Mouse (Mus musculus) T-helper 1 cell (primary cell): Measurements from ENCODE around the gene Gstp1.
"Not testable (repeated sequence)": the region's sequence is repeated elsewhere in the genome, so short reads cannot be mapped to it uniquely, and the experiment has no call there.

ENCODE experiments used
- in situ Hi-C: fragments of 300-600 bp; cut with MboI, MseI; formaldehyde crosslinking; loops from one replicate; pipeline ENCODE4 v1.15.1; 2025; ENCODE audit warnings: high pct_unique_total_duplicates

Gstp1 gene

DNA sequence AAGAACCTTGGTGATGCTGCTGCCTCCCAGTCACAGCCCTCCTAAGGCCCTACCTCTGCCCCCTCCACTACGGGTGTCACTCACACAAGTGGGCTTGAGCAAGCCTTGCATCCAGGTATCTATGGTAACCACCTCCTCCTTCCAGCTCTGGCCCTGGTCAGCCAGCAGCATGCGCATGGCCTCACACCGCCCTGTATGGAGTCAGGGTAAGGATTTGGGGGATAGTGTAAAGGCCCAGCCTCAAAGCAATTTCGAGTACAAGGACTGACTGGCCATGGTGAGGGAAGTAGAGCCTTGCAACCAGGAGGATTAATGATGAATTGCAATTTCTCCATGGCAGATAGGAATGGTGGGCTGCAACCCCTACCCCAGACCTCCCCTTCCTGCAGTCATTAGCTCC is 3.7 kb upstream of the Gstp1 start:
- in situ Hi-C loops: not testable (repeated sequence)

DNA sequence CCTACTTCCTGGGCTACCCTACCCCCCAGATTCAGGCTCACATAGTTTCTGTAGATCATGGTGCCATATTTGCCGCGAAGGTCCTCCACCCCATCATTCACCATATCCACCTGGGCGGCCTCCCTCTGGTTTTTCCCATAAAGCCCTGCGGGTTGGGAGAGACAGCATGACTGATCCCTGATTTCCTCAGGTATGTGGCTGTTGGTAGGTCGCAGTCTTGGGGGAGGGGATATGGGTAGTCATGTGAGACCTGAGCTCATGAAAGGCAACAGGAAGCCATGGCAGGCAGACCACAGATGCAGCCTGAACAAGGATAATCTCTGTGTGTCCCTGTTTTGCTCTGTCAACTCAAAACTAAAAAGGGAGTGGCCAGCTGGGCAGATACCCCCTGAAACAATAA is 3.2 kb upstream of the Gstp1 start:
- in situ Hi-C loops: not testable (repeated sequence)

DNA sequence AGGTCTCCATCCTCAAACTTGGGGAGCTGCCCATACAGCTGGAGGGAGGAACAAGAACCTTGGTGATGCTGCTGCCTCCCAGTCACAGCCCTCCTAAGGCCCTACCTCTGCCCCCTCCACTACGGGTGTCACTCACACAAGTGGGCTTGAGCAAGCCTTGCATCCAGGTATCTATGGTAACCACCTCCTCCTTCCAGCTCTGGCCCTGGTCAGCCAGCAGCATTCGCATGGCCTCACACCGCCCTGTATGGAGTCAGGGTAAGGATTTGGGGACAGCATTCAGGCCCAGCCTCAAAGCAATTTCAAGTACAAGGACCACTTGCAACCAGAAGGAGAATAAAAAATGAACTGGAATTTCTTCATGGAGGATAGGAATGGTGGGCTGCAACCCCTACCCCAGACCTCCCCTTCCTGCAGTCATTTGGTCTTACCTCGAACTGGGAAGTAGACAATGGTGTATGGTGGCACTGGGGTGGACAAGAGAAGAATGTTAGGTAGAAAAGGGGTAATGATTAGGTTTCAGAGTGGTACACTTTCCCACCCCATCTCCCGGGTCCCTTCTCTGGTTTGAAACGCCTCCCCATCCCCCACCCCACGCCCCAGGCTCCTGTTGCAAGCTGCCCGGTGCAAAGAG is 514 bp downstream of the Gstp1 start:
- in situ Hi-C loops: not testable (repeated sequence)

DNA sequence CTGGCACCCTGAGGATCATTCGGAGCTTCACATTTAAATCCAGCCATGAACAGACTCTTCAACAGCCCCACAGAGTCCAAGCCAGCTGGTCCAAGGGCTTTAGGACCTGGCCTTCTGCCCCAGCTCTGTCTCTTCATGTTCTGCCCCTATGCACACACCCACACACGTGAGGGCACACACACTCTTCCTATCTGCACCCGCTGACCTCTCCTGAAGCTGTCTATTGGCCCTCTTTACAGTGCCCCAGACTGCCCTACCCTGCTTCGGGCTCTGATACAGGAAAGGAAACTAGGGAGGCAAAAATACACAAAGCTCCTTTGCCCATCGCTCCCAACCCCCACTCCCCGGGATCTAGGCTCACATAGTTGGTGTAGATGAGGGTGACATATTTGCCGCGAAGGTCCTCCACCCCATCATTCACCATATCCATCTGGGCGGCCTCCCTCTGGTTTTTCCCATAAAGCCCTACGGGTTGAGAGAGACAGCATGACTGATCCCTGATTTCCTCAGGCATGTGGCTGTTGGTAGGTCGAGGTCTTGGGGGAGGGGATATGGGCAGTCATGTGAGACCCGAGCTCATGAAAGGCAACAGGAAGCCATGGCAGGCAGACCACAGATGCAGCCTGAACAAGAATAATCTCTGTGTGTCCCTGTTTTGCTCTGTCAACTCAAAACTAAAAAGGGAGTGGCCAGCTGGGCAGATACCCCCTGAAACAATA is 1.3 kb downstream of the Gstp1 start:
- in situ Hi-C loops: no loop called here

DNA sequence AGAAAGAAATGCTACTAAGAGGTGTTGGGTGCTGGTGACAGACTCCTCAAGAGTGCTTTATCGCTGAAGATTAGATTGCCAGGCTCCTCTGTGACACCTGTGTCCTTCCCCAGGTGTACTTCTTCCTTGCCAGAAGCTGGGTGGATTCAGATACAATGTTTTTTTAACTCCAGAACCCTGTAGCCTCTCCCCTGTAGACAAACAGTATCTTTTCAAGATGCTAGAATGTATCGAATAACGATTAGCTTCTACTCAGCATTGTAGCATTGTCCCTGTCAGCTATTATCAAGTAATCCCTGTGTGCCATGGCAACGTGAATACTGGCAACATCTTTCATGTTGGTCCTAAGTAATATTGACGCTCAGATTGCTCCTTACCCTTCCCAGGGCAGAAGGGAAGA is 4.0 kb downstream of the Gstp1 start:
- in situ Hi-C loops: no loop called here

DNA sequence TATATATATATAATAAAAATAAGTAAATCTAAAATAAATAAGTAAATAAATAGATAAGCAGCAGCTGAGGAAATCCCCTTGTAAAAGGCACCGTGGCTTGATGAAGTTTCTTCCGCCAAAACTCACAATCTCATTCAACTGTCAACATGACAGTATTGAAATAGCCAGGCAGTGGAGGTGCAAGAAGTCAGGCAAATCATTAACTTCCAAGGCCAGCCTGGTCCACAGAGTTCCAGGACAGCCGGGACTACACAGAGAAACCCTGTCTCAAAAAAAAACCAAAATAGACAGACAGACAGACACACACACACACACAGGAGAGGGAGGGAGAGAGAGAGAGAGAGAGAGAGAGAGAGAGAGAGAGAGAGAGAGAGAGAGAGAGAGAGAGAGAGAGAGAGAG is 4.5 kb downstream of the Gstp1 start:
- in situ Hi-C loops: no loop called here

DNA sequence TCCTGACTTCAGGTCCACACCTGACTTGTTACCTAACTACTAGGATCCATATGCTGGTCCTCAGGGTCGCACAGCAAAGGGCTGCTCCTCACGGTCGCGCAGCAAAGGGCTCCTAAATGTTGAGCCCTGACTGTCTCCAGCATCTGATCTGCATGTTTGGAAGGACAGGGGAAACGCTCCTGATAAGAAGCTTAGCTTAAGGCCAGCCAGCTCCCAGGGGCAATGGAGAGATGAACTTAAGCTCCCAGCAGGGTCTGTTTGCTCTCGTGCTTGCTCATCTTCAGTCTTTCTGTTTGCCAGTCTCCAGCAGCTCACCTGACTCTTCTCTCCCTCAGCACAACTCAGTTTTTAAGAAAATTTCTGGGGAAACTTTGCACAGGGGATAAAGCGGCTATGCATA is 5.1 kb downstream of the Gstp1 start:
- in situ Hi-C loops: no loop called here

DNA sequence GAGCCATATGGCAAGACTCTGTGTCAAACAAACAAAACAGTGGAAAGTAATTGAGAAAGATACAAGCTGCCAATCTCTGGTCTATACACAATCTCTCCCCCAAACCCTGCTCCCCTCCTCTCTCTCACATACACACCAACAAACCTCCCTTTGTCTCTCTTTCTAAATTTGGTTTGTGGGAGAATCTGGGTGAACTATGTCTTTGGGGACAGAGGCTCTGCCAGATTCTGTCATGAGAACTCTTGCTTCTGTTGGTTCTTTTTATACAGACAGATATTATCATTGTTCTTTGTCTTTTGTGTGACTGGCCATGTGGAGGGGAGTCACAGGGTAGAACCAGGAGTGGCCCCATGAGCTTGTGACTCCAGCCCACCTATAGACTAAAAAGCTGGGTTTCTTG is 10.2 kb downstream of the Gstp1 start:
- in situ Hi-C loops: no loop called here

DNA sequence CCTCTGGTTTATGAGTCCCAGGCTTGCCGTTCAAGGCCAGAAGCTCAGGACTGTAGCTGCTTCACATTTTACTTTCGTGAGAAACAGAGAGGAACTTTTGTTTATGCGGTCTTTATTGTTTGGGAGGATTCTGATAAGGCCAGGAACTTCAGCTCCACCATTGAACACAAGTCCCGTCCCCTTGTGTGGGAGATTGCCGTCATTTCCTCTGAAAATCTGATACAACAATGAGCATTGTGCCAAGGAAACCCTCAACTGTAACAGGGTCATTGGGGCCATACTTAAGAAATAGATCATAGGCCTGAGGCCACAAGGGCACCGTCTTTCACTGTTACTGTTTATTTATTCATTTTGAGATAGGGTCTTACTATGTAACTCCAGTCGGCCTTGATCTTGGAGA is 14.6 kb downstream of the Gstp1 start:
- in situ Hi-C loops: no loop called here

DNA sequence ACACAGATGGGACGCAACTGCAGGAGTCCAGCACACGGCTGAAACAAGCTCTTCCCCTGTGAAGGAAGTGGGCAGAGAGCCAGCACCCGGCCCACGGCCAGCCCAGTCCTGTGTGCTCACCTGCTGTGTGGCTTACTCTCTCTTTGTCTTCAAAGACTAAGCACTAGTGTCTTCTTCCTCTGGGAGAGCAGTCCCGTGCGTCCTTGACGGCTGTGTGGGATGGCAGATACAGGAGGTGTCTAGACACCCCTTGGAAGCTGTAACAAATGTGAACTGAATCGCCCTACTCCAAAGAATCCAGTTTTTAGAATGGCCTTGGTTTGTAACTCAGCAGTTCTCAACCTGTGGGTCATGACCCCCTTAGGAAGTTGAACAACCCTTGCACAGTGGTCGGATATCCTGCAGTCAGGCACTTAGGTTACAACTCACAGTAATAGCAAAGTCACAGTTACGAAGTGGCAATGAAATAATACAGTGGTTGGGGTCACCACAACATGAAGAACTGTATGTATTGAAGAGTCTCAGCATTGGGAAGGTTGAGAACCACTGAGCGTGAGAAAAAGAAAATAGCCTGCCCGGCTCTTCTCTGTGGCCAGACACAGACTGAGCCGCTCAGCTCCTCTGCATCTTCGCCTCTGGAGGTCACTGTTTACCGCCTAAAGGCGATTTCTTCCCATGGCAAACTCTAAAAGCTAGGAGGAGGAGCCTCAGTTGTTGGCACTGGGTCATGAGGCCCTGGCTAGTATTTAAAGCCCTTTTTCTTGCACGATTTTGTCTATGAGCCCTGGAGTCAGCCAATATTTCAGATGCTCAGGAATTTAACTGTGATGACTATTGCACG is 18.8 kb downstream of the Gstp1 start:
- in situ Hi-C loops: loop anchor here (5.0 kb wide), 2 partner anchors 33 to 68 kb away; no protein-coding TSS in a partner anchor

DNA sequence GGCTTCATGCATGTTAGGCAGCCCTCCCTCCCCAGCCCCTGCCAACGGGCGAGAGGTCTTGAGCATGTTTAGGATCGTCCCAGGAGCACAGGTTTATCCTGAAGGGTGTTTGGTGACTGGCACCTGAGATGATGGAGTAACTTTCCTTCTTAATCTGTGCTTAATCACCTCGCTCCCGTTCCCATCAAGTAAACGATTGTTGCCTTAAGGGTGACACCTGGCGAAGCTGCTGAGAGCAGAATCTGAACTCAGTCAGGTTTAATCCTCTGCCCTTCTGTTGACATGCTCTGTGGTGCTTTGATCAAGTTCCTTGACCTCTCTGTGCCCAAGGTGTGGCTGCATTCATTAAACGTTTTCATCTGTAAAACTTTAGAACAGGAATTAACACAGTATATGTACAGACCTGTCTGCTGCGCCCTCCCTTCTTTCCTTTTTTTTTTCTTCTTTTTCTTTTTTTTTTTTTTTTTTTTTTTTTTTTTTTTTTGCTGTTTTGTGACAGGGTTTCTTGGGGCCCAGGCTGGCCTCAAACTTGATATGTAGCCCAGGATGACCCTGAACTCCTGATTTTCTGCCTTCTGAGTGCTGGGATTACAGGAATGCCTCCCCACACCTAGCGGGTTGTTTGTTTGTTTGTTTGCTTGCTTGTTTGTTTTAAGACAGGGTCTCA is 19.7 kb downstream of the Gstp1 start:
- in situ Hi-C loops: loop anchor here (5.0 kb wide), 2 partner anchors 34 to 69 kb away; no protein-coding TSS in a partner anchor

DNA sequence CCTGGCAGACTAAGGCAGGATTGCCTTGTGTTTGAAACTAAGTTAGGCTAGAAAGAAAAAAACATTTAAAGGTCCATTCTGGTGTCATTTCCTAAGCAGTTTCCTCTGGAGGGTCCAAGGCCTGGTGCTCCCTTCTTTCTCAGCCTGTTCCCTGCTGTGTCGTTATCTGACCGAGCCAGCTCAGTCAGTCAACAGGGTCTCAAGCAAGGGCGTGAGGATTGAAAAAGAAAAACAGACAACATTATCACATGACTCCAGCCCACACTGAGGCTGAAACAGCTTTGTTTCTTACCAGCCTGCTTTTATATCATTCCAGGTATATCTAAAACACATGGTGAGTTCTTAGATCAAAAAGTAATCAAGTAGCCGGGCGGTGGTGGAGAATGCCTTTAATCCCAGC is 22.1 kb downstream of the Gstp1 start:
- in situ Hi-C loops: loop anchor here (5.0 kb wide), 2 partner anchors 37 to 72 kb away; no protein-coding TSS in a partner anchor

DNA sequence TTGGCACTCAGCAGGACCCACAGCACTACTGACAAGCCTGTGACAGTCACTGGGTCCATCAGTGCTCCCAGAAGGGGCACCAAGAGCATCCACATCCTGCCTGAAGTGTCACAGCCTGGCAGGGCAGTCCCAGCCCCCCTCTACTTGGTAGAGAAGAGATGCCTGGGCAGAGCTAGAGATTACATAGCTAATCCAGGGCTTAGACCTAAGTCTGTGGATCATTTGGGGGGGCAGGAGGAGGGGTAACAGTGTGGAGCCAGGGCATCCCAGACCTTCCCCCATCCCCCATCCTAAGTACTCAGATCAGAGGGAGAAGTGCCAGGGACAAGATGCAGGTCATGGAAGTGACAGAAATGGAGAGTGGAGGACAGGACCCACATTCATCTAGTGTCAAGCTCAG is 23.0 kb downstream of the Gstp1 start:
- in situ Hi-C loops: loop anchor here (5.0 kb wide), 2 partner anchors 37 to 72 kb away; no protein-coding TSS in a partner anchor

DNA sequence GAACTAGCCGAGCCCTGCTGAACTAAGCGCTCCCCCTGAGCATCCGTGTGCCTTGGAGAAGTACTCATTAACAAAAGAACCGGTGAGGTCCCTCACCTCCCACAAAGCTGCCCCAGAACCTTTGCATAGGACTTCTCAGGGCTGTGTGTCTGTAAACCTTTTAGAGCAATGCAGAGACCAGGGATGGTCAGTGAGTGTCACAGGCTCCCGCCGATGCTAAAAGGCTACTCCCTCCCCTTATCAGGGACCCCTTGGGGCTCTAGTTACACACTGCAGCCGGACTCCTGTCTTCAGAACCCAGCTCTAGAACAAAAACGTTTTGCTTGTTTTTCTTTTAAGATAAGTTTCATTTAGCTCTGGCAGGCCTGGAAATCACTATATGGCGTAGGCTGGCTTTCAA is 24.7 kb downstream of the Gstp1 start:
- in situ Hi-C loops: no loop called here

DNA sequence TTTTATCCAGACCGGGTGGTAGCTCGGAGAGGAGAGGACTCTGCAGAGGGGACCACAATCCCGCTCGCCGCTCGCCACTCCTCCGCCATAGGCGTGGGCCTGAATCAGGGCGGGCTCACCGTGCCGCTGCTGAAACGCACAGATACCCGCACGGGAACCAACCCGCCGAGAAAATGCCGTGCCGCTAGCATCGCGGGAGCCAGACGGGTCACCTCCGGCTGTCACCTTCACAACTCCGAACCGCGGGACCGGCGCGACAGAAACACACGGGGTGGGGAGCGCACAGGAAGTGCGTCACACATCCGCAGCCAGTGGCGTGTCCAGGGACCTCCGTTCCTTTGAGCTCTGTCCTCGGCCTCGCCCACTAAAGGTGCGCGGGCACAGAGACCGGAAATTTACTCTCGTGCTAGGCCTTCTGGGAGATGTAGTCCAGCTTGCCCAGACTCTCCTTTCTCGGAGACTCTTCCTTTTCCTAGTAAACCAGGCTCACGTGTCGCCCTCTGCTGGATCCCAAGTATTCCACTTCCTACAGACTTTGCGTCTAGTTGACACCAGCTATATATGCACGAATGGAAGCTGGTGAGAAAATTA is 25.3 kb downstream of the Gstp1 start, which contains the start of gene Ndufv1:
TSS of gene Ndufv1 (minus strand) at position 375 of the 591 bp plus-strand sequence.
- in situ Hi-C loops: no loop called here

DNA sequence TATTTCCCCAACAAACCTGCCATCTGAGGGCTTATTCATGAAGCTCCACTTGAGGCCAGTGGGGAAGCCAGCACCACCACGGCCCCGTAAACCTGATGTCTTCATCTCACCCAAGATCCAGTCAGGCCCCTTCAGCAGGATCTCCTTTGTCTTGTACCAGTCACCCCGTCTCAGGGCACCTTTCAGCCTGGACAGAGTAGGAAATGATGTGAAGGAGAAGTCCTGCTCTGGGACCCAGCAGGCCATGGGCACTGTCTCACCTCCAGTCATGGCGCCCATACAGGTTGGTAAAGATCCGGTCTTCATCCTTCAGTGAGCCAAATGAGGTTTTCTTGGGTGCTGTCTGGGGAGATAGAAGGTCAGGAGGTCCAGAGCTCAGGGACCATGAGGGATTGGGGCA is 26.7 kb downstream of the Gstp1 start:
- in situ Hi-C loops: no loop called here

DNA sequence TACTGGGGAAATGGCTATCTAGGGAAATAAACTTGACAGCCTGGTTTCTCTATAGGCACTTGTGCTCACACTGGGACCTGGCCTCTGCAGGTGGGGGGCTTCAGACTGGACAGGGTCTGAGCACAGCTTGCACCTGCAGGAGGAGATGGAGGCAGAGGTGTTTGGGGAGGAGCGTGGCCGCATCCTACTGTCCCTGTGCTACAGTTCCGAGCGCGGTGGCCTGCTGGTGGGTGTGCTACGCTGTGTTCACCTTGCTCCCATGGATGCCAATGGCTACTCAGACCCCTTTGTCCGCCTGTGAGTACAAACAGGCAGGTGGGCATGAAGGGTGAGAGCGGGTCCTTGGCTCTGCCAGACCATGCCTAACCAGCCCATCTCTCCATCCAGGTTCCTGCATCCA is 31.8 kb downstream of the Gstp1 start:
- in situ Hi-C loops: no loop called here

DNA sequence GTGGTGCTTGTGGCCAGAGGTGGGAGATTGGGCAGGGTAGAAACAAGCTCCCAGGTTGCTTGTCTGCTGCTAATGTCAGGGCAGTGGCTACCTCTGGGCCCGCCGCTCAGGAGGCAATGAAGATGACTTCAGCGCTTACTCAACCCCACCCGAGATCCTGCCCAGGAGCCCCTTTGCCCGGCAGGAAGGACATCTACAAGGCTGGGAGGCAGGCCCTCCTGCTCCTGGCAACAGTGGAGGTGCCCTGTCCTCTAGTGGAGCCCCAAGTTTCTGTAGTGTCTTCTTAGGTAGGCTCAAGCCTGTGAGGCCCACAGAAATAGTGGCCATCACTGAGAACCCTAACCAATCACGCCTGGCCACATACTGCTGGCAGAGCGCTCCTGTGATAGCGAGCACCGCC is 32.7 kb downstream of the Gstp1 start:
- in situ Hi-C loops: no loop called here

DNA sequence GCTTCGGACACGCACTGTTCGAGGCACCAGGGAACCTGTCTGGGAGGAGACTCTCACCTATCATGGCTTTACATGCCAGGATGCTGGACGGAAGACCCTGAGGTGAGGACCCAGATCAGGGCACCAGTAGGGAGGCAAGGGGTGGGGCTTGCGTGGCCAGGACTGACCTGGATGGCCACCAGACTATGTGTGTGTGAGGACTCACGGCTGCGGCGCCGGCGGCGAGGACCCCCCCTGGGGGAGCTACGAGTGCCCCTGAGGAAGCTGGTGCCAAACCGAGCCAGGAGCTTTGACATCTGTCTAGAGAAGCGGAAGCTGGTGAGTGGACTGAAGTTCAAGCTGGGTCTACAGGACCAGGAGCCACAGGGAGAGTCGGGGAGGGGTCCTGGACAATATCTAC is 33.5 kb downstream of the Gstp1 start:
- in situ Hi-C loops: no loop called here

DNA sequence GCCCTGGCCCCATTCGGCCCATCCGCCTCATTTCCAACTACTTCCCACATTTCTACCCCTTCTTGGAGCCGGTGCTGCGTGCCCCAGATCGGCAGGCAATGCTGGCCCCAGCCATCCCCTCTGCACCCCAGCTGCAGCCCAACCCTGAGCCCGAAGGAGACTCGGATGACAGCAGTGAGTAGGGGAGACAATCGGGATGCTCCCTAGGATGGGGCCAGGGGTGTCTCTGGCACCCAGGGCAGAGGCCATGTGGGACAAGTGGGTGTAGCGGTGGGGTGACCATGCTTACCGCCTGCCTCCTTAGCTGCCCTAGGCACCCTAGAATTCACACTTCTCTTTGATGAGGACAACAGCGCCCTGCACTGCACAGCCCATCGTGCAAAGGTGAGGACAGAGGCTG is 34.1 kb downstream of the Gstp1 start:
- in situ Hi-C loops: no loop called here

DNA sequence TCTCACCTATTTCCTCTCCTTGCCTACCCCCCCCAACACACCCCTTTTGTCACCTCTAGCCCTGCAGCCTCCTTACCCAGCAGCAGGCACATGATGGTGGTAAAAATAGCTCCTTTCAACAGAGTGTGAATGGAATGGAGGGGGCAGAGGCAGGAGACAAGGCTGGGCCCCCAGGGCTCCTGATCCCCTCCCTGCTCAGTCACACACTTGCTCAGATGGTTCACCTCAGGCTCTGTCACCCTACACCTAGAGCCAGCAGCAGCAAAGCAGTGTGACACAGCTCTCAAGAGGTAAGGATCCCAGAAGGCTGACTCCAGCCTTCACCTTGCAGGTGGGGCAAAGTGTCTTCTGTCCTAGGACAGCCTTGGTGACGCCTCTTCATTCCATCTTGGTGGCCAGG is 34.7 kb downstream of the Gstp1 start, which contains the start of gene Doc2g:
TSS of gene Doc2g (plus strand) at position 202 of the 400 bp plus-strand sequence.
- in situ Hi-C loops: no loop called here
